Mouse (Mus musculus): ENCODE measurements around the gene Mbnl3.

DNA sequence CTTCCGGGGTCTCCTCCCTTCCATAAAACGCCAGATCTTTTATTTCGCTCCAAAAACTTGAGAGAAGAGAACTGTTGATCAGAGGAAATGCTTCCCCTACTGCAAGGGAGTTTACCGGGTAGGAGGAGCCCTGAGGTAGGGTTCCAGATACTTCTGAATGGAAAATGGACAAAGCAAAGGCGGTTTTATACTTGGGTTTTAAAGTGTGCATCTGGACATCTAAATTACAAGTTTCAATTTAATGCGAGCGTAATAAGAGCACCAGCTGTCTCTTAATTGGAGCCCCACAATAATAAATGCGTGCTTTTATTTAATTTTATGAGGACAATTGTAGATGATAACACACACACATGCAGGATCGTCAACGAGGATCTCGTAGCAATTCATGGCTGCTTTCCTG, at the start of gene Mbnl3:
- no peak for TF ChIP-seq CTCF (IDR thresholded peaks at IDR 0.05; ENCODE audit: low read depth, low read length)
- no peak for TF ChIP-seq POLR2A (IDR thresholded peaks at IDR 0.05; ENCODE audit: borderline replicate concordance, low read depth, low read length)
